Mouse (Mus musculus): ENCODE results near the gene Copg2. TPM values are rescaled to one million over a fixed set of nuclear protein-coding genes. Genes with fewer than 3 reads are reported as not detected.

Gene Copg2
- polyA plus RNA-seq, 1 experiment from 2014 or later: 48.9 TPM

DNA sequence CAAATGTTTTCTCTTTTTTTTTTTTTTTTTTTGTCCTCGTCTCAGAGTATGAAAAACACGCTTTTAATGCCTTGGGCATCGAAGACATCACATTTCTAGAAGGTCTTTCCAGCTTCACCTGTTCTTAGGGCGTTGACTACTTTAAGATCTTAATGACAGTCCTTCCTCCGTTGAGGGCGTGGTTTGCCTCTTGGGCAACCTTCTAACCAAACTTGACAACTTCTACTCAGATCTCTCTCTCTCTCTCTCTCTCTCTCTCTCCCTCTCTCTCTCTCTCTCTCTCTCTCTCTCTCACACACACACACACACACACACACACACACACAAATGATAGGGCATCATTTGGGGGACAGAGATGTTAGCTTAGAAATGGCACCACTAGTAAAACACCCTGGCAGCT is 926 bp upstream of the Copg2 start:
- no peak for ATAC-seq (ENCODE audit: low read depth)

DNA sequence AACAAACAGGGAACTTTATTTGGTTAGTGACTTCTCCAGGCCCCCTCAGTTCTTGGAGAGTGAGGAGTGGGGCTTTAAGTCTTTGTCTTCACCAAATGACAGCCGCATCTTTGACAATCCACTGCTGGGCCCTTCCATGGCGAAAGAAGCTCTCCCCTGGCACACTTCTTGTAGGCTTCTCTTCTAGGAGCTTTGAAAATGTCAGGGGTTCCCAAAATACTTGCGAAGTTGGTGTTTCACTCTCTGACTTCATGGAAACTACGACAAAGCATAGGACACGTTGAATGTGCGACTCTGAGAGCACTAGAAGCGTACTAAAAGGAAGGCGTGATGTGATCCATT is 363 bp upstream of the Copg2 start:
- no peaks in the 10 kb centered on the region; the same call in 1 of the 2 replicates for H3K4me1 ChIP-seq (ENCODE audit: control insufficient read depth, insufficient read depth, low read length)
- H3K36me3 ChIP-seq (ENCODE audit: control insufficient read depth, insufficient read depth, low read length): no peaks in the 10 kb centered on the region
- peak overlapping the region; percentile 73 for H3K4me3 ChIP-seq (ENCODE audit: low read depth, low read length)
- WGBS: 21% methylated on average over 8 of the region's 8 CpGs
- H3K9me3 ChIP-seq (ENCODE audit: control insufficient read depth, low read length): no peaks in the 10 kb centered on the region
- H3K9ac ChIP-seq (replicated peaks; ENCODE audit: low read depth, low read length): peak overlapping the region; percentile 84; the same call in 1 of the 2 replicates
- H3K27me3 ChIP-seq (ENCODE audit: control insufficient read depth, insufficient read depth, low read length): no peaks in the 10 kb centered on the region
- H3K4me2 ChIP-seq (ENCODE audit: low read depth, low read length): peak overlapping the region; percentile 51
- H3K27ac ChIP-seq (ENCODE audit: low read depth, low read length): peak overlapping the region; percentile 95
- no peak for ATAC-seq (ENCODE audit: low read depth)

More for the DNA sequence above, 926 bp upstream of the Copg2 start:
- H3K9ac ChIP-seq (replicated peaks; ENCODE audit: low read depth, low read length): no peak overlapping the region
- H3K27ac ChIP-seq (ENCODE audit: low read depth, low read length): no peak overlapping the region
- peak overlapping the region; percentile 51; the same call in 1 of the 2 replicates for H3K4me2 ChIP-seq (ENCODE audit: low read depth, low read length)
- H3K4me3 ChIP-seq (ENCODE audit: low read depth, low read length): no peak overlapping the region
- H3K9me3 ChIP-seq (ENCODE audit: control insufficient read depth, low read length): no peaks in the 10 kb centered on the region
- WGBS: 81% methylated on average over 6 of the region's 6 CpGs
- no peaks in the 10 kb centered on the region; the same call in 1 of the 2 replicates for H3K4me1 ChIP-seq (ENCODE audit: control insufficient read depth, insufficient read depth, low read length)
- H3K27me3 ChIP-seq (ENCODE audit: control insufficient read depth, insufficient read depth, low read length): no peaks in the 10 kb centered on the region
- no peaks in the 10 kb centered on the region for H3K36me3 ChIP-seq (ENCODE audit: control insufficient read depth, insufficient read depth, low read length)

DNA sequence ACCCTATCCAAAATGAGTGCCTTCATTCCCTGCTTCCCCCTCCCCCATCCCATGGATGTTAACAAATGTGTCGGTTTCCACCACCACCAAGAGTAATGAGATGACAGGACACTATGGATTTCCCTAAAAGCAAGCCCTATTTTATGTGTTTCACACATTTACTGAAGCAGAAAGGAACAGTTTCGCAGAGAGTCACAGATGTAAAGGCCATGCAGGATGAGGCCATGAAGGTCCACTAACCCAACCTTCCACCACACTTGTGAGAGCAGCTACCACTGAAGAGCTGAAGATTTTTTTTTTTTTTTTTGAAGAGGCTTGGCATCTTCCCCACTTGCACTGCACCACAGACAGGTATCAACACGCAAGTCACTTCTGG is 787 bp downstream of the Copg2 start:
- peak overlapping the region; percentile 73 for H3K4me3 ChIP-seq (ENCODE audit: low read depth, low read length)
- H3K9ac ChIP-seq (replicated peaks; ENCODE audit: low read depth, low read length): peak overlapping the region; percentile 84
- H3K27me3 ChIP-seq (ENCODE audit: control insufficient read depth, insufficient read depth, low read length): no peaks in the 10 kb centered on the region
- WGBS: 14% methylated on average over 3 of the region's 3 CpGs
- no peaks in the 10 kb centered on the region for H3K36me3 ChIP-seq (ENCODE audit: control insufficient read depth, insufficient read depth, low read length)
- H3K4me1 ChIP-seq (ENCODE audit: control insufficient read depth, insufficient read depth, low read length): no peaks in the 10 kb centered on the region; the same call in 1 of the 2 replicates
- peak overlapping the region; percentile 51 for H3K4me2 ChIP-seq (ENCODE audit: low read depth, low read length)
- no peaks in the 10 kb centered on the region for H3K9me3 ChIP-seq (ENCODE audit: control insufficient read depth, low read length)
- peak overlapping the region; percentile 95 for H3K27ac ChIP-seq (ENCODE audit: low read depth, low read length)
- no peak for ATAC-seq (ENCODE audit: low read depth)

DNA sequence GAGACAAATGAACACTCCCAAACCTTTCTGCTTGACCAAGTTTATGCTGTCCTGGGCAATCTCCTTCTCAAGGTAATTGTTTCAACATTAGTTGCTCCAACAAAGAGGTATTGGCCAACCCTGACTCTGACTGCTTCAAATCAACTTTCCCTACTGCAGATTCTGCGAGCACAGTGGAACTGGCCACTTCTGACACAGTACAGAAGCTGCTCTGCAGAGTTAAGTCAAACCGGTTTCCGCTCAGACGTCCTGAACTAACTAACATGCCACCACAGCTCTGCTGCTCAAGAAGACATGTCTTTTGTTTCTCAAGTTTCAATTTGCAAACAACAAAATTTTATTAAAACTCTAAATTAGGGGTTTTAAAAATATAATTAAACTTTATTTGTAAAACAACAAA is 3.5 kb downstream of the Copg2 start:
- no peaks in the 10 kb centered on the region for H3K27me3 ChIP-seq (ENCODE audit: control insufficient read depth, insufficient read depth, low read length)
- 93% methylated on average over 4 of the region's 4 CpGs for WGBS
- H3K36me3 ChIP-seq (ENCODE audit: control insufficient read depth, insufficient read depth, low read length): peaks cover 5% of the 10 kb centered on the region; the same call in 1 of the 2 replicates
- no peak overlapping the region for H3K4me2 ChIP-seq (ENCODE audit: low read depth, low read length)
- no peak overlapping the region for H3K27ac ChIP-seq (ENCODE audit: low read depth, low read length)
- H3K4me1 ChIP-seq (ENCODE audit: control insufficient read depth, insufficient read depth, low read length): no peaks in the 10 kb centered on the region; the same call in 1 of the 2 replicates
- no peaks in the 10 kb centered on the region for H3K9me3 ChIP-seq (ENCODE audit: control insufficient read depth, low read length)
- H3K4me3 ChIP-seq (ENCODE audit: low read depth, low read length): no peak overlapping the region
- ATAC-seq (ENCODE audit: low read depth): no peak
- no peak overlapping the region for H3K9ac ChIP-seq (replicated peaks; ENCODE audit: low read depth, low read length)

DNA sequence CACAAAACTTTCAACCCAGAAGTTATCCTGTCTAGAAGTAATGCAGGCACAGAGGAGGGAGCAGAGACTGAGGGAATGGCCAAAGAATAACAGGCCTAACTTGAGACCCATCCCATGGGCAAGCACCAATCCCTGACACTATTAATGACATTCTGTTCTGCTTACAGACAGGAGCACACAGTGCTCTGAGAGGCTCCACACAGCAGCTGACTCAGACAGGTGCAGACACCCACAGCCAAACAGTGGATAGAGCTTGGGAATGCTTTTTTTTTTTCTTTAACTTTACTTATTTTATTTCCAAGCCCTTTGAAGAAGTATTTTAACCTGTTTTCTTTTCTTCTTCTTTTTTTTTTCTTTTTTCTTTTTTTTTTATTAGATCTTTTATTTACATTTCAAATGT is 4.8 kb downstream of the Copg2 start:
- Histone ChIP-seq H3K27ac (ENCODE audit: low read depth, low read length) (no peak overlapping the region), H3K4me3 (ENCODE audit: low read depth, low read length) (no peak overlapping the region), H3K27me3 (ENCODE audit: control insufficient read depth, insufficient read depth, low read length) (no peaks in the 10 kb centered on the region), H3K36me3 (ENCODE audit: control insufficient read depth, insufficient read depth, low read length) (peaks cover 7% of the 10 kb centered on the region; the same call in 1 of the 2 replicates), H3K4me2 (ENCODE audit: low read depth, low read length) (no peak overlapping the region), H3K9ac (replicated peaks; ENCODE audit: low read depth, low read length) (no peak overlapping the region), H3K4me1 (ENCODE audit: control insufficient read depth, insufficient read depth, low read length) (no peaks in the 10 kb centered on the region; the same call in 1 of the 2 replicates), H3K9me3 (ENCODE audit: control insufficient read depth, low read length) (no peaks in the 10 kb centered on the region)
- ATAC-seq (ENCODE audit: low read depth): no peak

DNA sequence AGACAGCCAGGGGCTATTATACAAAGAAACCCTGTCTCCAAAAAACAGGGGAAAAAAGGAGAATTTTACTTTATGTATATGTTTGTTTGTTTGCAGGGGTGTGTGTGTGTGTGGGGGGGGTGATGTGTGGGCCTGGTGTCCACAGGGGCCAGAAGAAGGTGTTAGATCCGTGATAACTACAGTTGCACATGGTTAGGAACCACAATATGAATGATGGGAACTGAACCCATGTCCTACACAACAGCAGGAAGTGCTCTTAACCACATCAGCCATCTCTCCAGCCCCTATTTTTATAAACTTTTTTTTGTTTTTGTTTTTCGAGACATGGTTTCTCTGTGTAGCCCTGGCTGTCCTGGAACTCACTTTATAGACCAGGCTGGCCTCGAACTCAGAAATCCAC is 11.7 kb downstream of the Copg2 start:
- Histone ChIP-seq H3K4me2 (ENCODE audit: low read depth, low read length) (no peak overlapping the region), H3K36me3 (ENCODE audit: control insufficient read depth, insufficient read depth, low read length) (peaks cover 10% of the 10 kb centered on the region; the same call in 1 of the 2 replicates), H3K9ac (replicated peaks; ENCODE audit: low read depth, low read length) (no peak overlapping the region), H3K9me3 (ENCODE audit: control insufficient read depth, low read length) (no peaks in the 10 kb centered on the region), H3K27ac (ENCODE audit: low read depth, low read length) (no peak overlapping the region), H3K27me3 (ENCODE audit: control insufficient read depth, insufficient read depth, low read length) (no peaks in the 10 kb centered on the region), H3K4me3 (ENCODE audit: low read depth, low read length) (no peak overlapping the region), H3K4me1 (ENCODE audit: control insufficient read depth, insufficient read depth, low read length) (no peaks in the 10 kb centered on the region)
- 98% methylated on average over 3 of the region's 3 CpGs for WGBS
- ATAC-seq (ENCODE audit: low read depth): no peak

DNA sequence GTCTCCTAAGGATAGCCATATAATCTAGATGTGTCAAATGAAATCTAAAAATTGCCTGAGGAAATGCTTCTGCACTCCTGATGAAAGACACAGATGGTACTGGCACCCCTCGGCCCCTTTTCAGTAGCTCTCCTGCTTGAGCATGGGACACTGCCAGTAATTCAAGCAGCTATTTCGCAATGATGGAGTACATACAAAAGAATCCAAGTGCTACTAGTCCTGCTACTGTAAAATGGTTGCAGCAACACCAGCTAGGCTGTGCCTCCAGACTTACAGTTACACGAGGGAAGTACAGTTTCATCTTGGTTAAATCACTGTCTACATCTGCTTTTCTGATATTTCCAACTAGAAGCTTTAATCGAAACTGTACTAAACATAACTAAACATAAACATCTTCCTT is 13.1 kb downstream of the Copg2 start:
- no peak for ATAC-seq (ENCODE audit: low read depth)
- Histone ChIP-seq H3K9ac (replicated peaks; ENCODE audit: low read depth, low read length) (no peak overlapping the region), H3K4me1 (ENCODE audit: control insufficient read depth, insufficient read depth, low read length) (no peaks in the 10 kb centered on the region), H3K4me3 (ENCODE audit: low read depth, low read length) (no peak overlapping the region), H3K36me3 (ENCODE audit: control insufficient read depth, insufficient read depth, low read length) (peaks cover 5% of the 10 kb centered on the region; the same call in 1 of the 2 replicates), H3K9me3 (ENCODE audit: control insufficient read depth, low read length) (no peaks in the 10 kb centered on the region), H3K27me3 (ENCODE audit: control insufficient read depth, insufficient read depth, low read length) (no peaks in the 10 kb centered on the region), H3K4me2 (ENCODE audit: low read depth, low read length) (no peak overlapping the region), H3K27ac (ENCODE audit: low read depth, low read length) (no peak overlapping the region)
- 78% methylated on average over 4 of the region's 4 CpGs for WGBS

DNA sequence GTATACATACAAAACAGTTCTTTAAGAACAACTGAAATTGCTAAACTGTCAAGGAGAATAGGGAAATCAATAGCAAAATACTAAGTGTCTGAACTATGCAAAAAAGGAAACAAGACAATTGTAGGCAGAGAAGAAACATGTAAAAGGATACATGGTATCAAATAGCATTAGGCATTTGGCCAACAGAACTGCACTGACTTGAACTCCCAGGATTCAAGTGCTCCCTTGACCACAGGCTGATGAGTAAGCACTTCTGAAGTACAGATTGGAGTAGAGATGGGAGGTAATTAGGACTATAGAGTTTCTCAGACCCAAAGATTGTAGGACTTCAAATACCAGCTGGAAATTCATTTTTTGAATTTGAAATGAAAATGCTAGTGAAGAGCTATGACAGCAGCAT is 19.9 kb downstream of the Copg2 start:
- Histone ChIP-seq H3K9me3 (ENCODE audit: control insufficient read depth, low read length) (no peaks in the 10 kb centered on the region), H3K36me3 (ENCODE audit: control insufficient read depth, insufficient read depth, low read length) (peaks cover 3% of the 10 kb centered on the region; the same call in 1 of the 2 replicates), H3K4me2 (ENCODE audit: low read depth, low read length) (no peak overlapping the region), H3K4me3 (ENCODE audit: low read depth, low read length) (no peak overlapping the region), H3K4me1 (ENCODE audit: control insufficient read depth, insufficient read depth, low read length) (no peaks in the 10 kb centered on the region), H3K9ac (replicated peaks; ENCODE audit: low read depth, low read length) (no peak overlapping the region), H3K27me3 (ENCODE audit: control insufficient read depth, insufficient read depth, low read length) (no peaks in the 10 kb centered on the region), H3K27ac (ENCODE audit: low read depth, low read length) (no peak overlapping the region)
- no peak for ATAC-seq (ENCODE audit: low read depth)

DNA sequence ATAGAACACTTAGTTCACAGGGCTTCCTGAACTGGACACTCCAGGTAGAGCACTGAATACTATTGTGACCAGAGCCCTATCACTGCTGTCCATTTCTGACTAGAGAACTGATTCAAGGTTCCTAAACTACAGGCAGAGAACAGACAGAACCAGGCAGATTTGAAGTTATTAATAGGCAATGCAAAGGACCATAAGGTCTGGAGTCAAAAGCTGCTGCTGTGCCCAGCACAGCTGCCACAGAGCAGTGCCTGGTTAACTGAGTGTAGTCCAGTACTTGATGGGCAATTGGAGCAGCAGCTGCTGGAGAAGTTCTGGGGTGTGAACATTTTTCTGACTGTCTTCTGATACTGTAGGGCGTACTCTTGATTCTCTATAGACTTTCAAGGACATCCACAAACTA is 30.1 kb downstream of the Copg2 start:
- WGBS: 100% methylated on average over 1 of the region's 1 CpGs
- Histone ChIP-seq H3K4me2 (ENCODE audit: low read depth, low read length) (no peak overlapping the region), H3K4me3 (ENCODE audit: low read depth, low read length) (no peak overlapping the region), H3K4me1 (ENCODE audit: control insufficient read depth, insufficient read depth, low read length) (no peaks in the 10 kb centered on the region), H3K9me3 (ENCODE audit: control insufficient read depth, low read length) (no peaks in the 10 kb centered on the region), H3K27ac (ENCODE audit: low read depth, low read length) (no peak overlapping the region), H3K9ac (replicated peaks; ENCODE audit: low read depth, low read length) (no peak overlapping the region), H3K27me3 (ENCODE audit: control insufficient read depth, insufficient read depth, low read length) (no peaks in the 10 kb centered on the region), H3K36me3 (ENCODE audit: control insufficient read depth, insufficient read depth, low read length) (no peaks in the 10 kb centered on the region)
- ATAC-seq (ENCODE audit: low read depth): no peak

All from neural tube, embryonic 14.5 days (tissue).